Mouse (Mus musculus): Measurements from ENCODE around the gene Tcte1. TPM values are rescaled to one million over a fixed set of nuclear protein-coding genes. Genes with fewer than 3 reads are reported as not detected.

Tcte1 gene
- total and polyA plus RNA-seq, 2 experiments from 2014 or later, result 1.2 to 4.2 TPM

- WGBS, result 0% methylated on average over 39 of the region's 41 CpGs
- Histone ChIP-seq H3K36me3 (ENCODE audit: insufficient read depth, low read length) (peaks cover 32% of the 10 kb centered on the region), H3K4me1 (ENCODE audit: insufficient read depth, low read length) (peaks cover 7% of the 10 kb centered on the region), H3K4me3 (ENCODE audit: low read depth, low read length) (peak within 1 kb of the TSS; percentile 100), H3K27ac (ENCODE audit: low read depth, low read length) (peak within 1 kb of the TSS; percentile 97), H3K9me3 (ENCODE audit: low read length) (no peaks in the 10 kb centered on the region), H3K4me2 (ENCODE audit: low read depth, low read length, poor library complexity, severe bottlenecking) (peak within 1 kb of the TSS; percentile 72), H3K27me3 (ENCODE audit: insufficient read depth, low read length) (no peaks in the 10 kb centered on the region), H3K9ac (replicated peaks; ENCODE audit: low read length, poor library complexity, severe bottlenecking) (peak within 1 kb of the TSS; percentile 99)
- ATAC-seq (ENCODE audit: low FRiP score), result peak; percentile 87
- TF ChIP-seq CTCF (IDR thresholded peaks at IDR 0.05), result no peak
- peak; percentile 98 for DNase-seq (ENCODE audit: low spot score)
These were observed 50.0 kb downstream of the Tcte1 start, which contains the start of gene Hsp90ab1 for GRCm38 (mm10) chr17:45573087-45573779. Gene Hsp90ab1 (minus strand): TSS chr17:45573271.

- TF ChIP-seq CTCF (IDR thresholded peaks at IDR 0.05), result no peak
- Histone ChIP-seq H3K4me2 (ENCODE audit: low read depth, low read length, poor library complexity, severe bottlenecking) (peak overlapping the region; percentile 72), H3K4me1 (ENCODE audit: insufficient read depth, low read length) (peaks cover 7% of the 10 kb centered on the region), H3K27ac (ENCODE audit: low read depth, low read length) (peak overlapping the region; percentile 97), H3K27me3 (ENCODE audit: insufficient read depth, low read length) (no peaks in the 10 kb centered on the region), H3K4me3 (ENCODE audit: low read depth, low read length) (peak overlapping the region; percentile 100), H3K9ac (replicated peaks; ENCODE audit: low read length, poor library complexity, severe bottlenecking) (peak overlapping the region; percentile 99), H3K9me3 (ENCODE audit: low read length) (no peaks in the 10 kb centered on the region), H3K36me3 (ENCODE audit: insufficient read depth, low read length) (peaks cover 27% of the 10 kb centered on the region)
- ATAC-seq (ENCODE audit: low FRiP score), result peak; percentile 74
- 0% methylated on average over 18 of the region's 18 CpGs for WGBS
- DNase-seq (ENCODE audit: low spot score), result peak; percentile 97
These were observed 50.5 kb downstream of the Tcte1 start for GRCm38 (mm10) chr17:45573780-45574123.

GRCm38 (mm10) chr17:45574129-45574761 lies 51.0 kb downstream of the Tcte1 start:
- Histone ChIP-seq H3K9ac (replicated peaks; ENCODE audit: low read length, poor library complexity, severe bottlenecking) (peak overlapping the region; percentile 99), H3K9me3 (ENCODE audit: low read length) (no peaks in the 10 kb centered on the region), H3K4me3 (ENCODE audit: low read depth, low read length) (peak overlapping the region; percentile 100), H3K36me3 (ENCODE audit: insufficient read depth, low read length) (peaks cover 22% of the 10 kb centered on the region), H3K27ac (ENCODE audit: low read depth, low read length) (peak overlapping the region; percentile 97), H3K4me2 (ENCODE audit: low read depth, low read length, poor library complexity, severe bottlenecking) (peak overlapping the region; percentile 72), H3K27me3 (ENCODE audit: insufficient read depth, low read length) (no peaks in the 10 kb centered on the region), H3K4me1 (ENCODE audit: insufficient read depth, low read length) (peaks cover 7% of the 10 kb centered on the region)
- WGBS, result under 1% methylated on average over 17 of the region's 17 CpGs
- DNase-seq (ENCODE audit: low spot score), result peak; percentile 77
- peak; percentile 57 for ATAC-seq (ENCODE audit: low FRiP score)
- TF ChIP-seq CTCF (IDR thresholded peaks at IDR 0.05), result no peak

GRCm38 (mm10) chr17:45575123-45575897 lies 52.1 kb downstream of the Tcte1 start:
- Histone ChIP-seq H3K36me3 (ENCODE audit: insufficient read depth, low read length) (peaks cover 11% of the 10 kb centered on the region), H3K9me3 (ENCODE audit: low read length) (no peaks in the 10 kb centered on the region), H3K27me3 (ENCODE audit: insufficient read depth, low read length) (no peaks in the 10 kb centered on the region), H3K27ac (ENCODE audit: low read depth, low read length) (peak overlapping the region; percentile 97), H3K4me1 (ENCODE audit: insufficient read depth, low read length) (peaks cover 7% of the 10 kb centered on the region), H3K4me2 (ENCODE audit: low read depth, low read length, poor library complexity, severe bottlenecking) (peak overlapping the region; percentile 72), H3K4me3 (ENCODE audit: low read depth, low read length) (no peak overlapping the region), H3K9ac (replicated peaks; ENCODE audit: low read length, poor library complexity, severe bottlenecking) (peak overlapping the region; percentile 13; the same call in 1 of the 2 replicates)
- TF ChIP-seq CTCF (IDR thresholded peaks at IDR 0.05), result no peak
- WGBS, result 89% methylated on average over 8 of the region's 8 CpGs
- DNase-seq (ENCODE audit: low spot score) (no peak), ATAC-seq (ENCODE audit: low FRiP score) (no peak)

- no peaks in the 10 kb centered on the region for H3K9me3 ChIP-seq (ENCODE audit: low read length)
- no peak overlapping the region for H3K27ac ChIP-seq (ENCODE audit: low read depth, low read length)
These were observed 55.0 kb downstream of the Tcte1 start for GRCm38 (mm10) chr17:45578242-45578641.

More at GRCm38 (mm10) chr17:45578242-45578641, 55.0 kb downstream of the Tcte1 start:
- H3K27me3 ChIP-seq (ENCODE audit: insufficient read depth, low read length), result no peaks in the 10 kb centered on the region
- WGBS, result 55% methylated on average over 5 of the region's 5 CpGs
- no peak for ATAC-seq (ENCODE audit: low FRiP score)
- TF ChIP-seq CTCF (IDR thresholded peaks at IDR 0.05), result no peak
- no peak overlapping the region for H3K9ac ChIP-seq (replicated peaks; ENCODE audit: low read length, poor library complexity, severe bottlenecking)
- no peak overlapping the region for H3K4me3 ChIP-seq (ENCODE audit: low read depth, low read length)
- no peak for DNase-seq (ENCODE audit: low spot score)
- H3K4me2 ChIP-seq (ENCODE audit: low read depth, low read length, poor library complexity, severe bottlenecking), result no peak overlapping the region
- H3K36me3 ChIP-seq (ENCODE audit: insufficient read depth, low read length), result no peaks in the 10 kb centered on the region
- H3K4me1 ChIP-seq (ENCODE audit: insufficient read depth, low read length), result peaks cover 7% of the 10 kb centered on the region

All from midbrain, postnatal 0 days (tissue).